Mouse (Mus musculus): ENCODE data around the gene Tnfsfm13.
"Not testable (repeated sequence)": the region's sequence is repeated elsewhere in the genome, so short reads cannot be mapped to it uniquely, and the experiment has no call there.

The Tnfsfm13 gene

DNA sequence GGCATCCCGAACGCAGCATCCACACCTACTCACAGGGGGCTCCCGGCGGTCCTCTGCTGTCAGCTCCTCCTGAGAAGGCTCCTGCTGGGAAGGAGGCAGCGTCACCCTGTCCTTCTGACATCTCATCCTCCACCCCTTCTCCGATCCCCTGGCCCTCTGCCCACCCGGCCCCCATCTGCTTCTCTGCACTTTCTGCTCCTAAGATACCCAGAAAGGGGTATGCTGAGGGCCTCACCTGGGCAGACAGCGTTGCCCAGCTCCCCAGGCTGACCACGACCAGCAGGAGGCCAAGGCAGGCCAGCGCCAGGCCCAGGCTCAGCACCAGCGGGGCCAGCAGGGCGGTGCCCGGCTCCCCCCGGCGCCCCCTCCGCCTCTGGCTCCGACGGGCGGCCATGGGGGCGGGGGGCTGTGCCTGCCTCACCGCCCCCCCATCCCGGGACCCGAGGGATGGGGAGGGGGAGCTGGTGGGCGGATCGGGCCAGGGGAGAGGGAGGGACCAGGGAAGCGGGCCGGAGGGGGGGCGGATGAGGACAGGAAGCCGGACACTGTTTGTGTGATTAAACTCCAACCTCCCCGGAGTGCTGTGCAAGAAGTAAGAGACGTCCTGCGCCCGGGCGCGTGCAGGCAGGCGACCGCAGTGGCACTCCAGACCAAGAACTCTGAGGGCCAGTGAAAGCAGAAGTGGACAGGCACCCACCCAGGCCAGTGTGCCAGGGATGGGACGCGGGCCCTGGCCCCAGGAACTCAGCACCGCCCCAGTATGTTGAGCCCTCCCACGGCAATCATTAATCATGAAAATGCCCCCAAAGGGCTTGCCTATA, at the start of gene Tnfsfm13, which contains the start of gene Tnfsf12:
TSS of gene Tnfsfm13 (minus strand) at position 738 of the 821 bp plus-strand sequence.
TSS of gene Tnfsf12 (minus strand) at position 489 of the 821 bp plus-strand sequence.
- peak; percentile 54 for DNase-seq (ENCODE audit: low spot score)

- not testable (repeated sequence) for DNase-seq (ENCODE audit: low spot score)
Observed at GRCm38 (mm10) chr11:69731408-69731807, 35.5 kb upstream of the Tnfsfm13 start.

DNA sequence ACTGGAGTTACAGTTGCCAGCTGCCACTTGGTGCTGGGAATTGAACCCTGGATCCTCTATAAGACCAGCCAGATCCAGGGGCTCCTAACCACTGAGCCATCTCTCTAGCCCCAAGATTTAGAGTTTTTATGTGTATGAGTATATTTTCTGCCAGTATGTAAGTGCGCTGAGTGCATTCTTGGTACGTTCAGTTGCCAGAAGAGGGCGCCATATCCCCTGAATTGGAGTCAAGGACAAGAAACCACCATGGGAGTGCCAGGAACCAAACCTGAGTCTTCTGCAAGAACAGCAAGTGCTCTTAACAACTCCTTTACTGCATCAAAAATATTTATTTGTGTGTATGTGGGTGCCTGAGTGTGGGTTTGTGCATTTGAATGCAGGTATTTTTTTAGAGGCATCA, 33.2 kb upstream of the Tnfsfm13 start:
- DNase-seq (ENCODE audit: low spot score) = peak; percentile 83

GRCm38 (mm10) chr11:69725951-69726350, 30.1 kb upstream of the Tnfsfm13 start:
- no peak for DNase-seq (ENCODE audit: low spot score)

DNA sequence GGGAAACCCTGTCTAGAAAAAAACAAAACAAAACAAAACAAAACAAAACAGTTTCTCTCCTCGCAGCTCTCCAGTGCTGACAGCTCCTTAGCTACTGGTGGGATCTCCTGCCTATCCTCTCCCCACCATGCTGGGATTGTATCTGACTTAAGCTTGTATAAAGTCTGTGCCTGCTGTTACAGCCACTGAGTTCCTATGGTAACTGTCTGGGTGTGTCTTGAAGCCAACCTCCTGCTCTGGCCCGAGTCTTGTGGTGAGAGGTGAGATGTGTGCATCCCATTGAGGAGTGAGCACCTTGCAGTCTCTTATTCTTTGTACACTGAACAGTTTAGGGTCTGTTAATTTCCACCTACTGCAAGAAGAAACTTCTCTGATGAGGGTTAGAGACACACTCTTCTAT, 27.2 kb upstream of the Tnfsfm13 start:
- no peak for DNase-seq (ENCODE audit: low spot score)

GRCm38 (mm10) chr11:69720852-69721251, 25.0 kb upstream of the Tnfsfm13 start:
- DNase-seq (ENCODE audit: low spot score) = no peak

- DNase-seq (ENCODE audit: low spot score) = no peak
Observed at GRCm38 (mm10) chr11:69719423-69719822, 23.5 kb upstream of the Tnfsfm13 start.

DNA sequence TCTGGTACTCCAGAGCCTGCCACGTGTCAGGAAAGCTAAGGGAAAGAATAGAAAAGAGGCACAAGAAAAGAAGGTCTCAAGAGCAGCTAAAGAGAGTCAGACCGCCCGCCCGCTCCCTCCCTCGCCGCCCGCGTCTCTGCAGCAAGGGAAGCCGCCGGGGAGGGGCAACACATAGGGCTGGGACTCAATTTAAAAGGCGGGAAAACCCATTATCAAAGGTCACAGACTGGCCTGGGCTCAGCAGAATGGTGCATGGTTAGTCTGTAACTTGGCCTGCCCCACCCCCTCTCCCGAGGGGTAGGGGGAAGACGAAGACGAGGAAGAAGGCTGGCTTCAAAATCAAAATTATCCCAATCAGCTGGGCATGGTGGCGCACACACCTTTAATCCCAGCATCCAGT, 22.8 kb upstream of the Tnfsfm13 start:
- DNase-seq (ENCODE audit: low spot score) = peak; percentile 51

GRCm38 (mm10) chr11:69716953-69717352, 21.1 kb upstream of the Tnfsfm13 start:
- no peak for DNase-seq (ENCODE audit: low spot score)

- peak; percentile 73 for DNase-seq (ENCODE audit: low spot score)
Observed at GRCm38 (mm10) chr11:69715929-69716328, 20.0 kb upstream of the Tnfsfm13 start.

DNA sequence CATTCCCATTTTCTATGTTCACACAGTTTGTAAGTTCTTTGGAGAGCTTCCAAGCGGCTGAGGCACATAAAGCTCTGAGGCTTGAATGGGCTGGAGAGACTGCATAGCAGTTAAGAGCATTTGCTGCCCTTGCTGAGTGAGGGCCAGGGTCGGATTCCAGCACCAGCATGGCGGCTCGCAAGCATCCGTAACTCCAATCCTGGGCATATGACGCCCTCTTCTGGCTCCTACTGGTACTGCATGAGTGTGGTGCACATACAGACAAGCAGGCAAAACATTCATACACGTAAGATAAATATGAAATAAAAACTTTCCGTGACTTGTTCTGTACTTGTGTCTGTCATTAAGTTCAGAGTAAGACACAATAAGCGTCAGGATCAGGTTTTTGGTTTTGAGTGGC, 19.6 kb upstream of the Tnfsfm13 start:
- DNase-seq (ENCODE audit: low spot score) = peak; percentile 45

DNA sequence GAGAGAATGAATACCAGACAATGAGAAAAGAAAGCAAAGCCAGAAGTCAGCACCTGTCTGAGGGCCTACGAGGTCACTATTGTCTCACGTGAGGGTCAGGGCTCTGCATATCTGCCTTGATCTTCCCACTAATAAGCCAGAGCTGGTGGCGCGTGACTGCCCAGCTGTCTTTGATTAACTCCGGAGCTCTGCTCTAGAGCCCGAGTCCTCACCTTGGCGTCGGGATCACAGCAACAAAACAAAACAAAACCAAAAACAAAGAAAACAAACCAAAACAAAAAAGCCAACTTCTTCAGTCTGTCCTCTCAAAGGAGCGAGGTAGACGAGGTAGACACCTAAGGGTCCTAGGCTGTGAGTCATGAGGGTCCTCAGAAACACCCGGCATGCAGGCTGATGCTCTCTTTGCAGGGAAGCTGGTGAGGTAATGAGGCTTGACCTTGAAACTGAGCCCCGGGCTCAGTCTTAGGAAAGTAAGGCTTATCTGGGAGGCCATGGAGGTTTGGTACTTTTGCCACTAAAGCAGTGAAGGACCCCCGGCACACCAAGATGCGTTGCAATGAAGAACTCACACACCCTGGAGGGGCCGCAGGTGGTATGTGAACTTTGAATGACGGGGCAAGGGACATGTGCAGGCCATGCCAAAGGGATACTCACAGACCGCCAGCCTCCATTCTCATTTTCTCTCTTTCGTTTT, 18.9 kb upstream of the Tnfsfm13 start:
- DNase-seq (ENCODE audit: low spot score) = peak; percentile 71

GRCm38 (mm10) chr11:69712954-69713672, 17.2 kb upstream of the Tnfsfm13 start:
- peak; percentile 40 for DNase-seq (ENCODE audit: low spot score)

DNA sequence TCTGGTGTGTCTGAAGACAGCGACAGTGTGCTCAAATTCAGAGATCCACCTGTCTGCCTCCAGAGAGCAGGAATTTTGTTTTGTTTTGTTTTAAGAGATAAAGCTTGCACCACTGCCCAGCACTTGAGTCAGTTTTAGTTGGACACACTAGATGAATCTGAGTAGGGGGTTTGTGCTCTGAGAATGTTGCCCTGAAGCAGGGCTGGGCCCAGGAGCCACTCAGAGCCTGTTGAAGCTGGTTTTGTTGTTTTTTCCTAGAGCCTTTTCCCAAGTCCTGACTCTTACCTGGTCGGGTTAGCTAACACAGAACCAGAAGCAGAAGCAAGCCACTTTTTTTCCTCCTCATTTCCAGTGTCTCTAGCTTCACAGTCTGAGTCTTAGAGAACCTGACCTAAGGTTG, 15.2 kb upstream of the Tnfsfm13 start:
- no peak for DNase-seq (ENCODE audit: low spot score)

DNA sequence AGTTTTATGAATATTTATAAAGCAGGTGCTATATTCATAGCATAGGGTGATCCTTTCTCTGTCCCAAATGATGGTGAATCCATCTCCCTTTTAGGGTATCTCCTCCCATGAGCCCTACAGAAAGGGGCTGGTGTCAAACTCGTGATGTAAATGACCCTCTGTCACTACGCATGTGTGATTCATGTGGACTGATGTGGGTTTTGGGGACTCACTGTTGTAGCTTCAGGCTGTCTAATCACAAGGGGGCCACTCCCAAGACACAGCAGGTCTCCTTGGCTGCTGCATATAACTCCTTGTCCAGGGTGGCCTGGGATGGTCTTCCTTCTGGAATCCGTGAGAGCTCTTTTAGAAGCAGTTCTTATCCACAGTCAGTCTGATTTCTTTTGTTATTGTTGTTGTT, 14.6 kb upstream of the Tnfsfm13 start:
- no peak for DNase-seq (ENCODE audit: low spot score)

DNA sequence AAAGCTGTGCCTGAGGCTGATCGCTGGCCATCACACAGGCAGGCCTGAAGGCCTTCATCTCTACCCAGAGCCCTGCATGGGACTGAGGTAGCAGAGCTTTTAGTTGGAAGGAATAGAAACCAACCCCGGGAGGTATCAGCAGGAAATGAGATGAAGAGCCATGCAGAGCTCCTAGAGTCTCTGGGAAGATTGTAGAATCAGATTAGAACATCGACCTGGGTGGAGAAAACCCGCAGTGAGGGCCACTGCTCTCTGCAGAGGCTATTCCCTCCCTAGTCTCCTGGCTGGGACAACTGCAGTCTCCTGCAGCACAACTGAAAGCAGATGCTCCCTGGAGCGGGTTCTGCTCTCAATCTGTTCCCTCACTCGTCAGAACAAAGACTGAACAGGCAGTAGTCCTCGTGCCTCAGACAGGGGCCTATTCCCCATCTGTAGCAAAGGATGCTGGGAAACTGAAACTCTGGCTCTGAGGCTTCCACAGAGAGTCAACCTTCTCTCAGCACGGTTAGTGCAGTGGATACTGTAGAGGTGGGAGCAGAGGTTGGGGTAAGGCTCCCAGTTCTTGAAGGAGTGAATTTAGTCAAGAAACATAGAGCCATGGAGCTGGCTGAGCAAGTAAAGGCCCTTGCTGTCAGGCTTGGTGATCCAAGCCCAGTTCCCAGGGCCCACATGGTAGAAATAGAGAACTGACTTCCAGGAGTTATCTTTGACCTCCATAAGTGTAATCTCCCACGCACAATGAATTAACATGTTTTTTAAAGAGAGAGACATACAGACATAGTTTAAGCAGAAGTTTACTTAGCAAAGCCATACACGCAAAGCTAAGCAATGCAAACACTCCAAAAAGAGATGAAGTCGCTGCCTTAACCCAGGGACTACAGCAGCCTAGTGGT, 13.9 kb upstream of the Tnfsfm13 start:
- DNase-seq (ENCODE audit: low spot score) = no peak

DNA sequence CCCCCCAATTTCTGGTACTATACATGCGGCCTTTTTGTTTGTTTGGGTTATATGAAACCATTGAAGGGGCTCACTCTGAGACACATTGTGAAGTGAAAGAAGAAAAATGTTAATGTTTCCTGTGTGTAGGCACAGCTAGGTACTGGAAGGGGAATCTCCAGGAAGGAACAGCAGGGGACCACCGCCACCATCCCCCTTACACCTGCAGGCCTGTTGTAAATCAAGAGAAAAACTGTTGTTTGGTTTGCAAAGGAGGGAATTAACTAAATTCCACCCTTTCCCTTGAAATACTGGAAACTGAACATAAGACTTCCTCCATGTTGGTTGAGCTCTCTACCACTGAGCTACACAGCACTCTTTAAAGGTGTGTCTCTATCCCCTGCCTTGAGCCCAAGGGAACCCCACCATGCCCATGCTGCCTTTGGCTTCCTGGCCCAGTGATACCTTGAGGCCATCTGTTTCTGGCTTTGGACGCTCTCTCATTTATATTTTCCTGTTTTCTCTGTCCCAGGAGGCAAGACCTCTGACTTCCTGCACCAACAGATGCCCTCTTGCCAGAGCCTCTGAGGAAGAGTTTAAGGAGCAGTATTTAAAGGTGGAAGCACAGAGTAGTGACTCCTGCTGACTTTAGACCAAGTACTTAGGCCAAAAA, 12.8 kb upstream of the Tnfsfm13 start:
- no peak for DNase-seq (ENCODE audit: low spot score)

DNA sequence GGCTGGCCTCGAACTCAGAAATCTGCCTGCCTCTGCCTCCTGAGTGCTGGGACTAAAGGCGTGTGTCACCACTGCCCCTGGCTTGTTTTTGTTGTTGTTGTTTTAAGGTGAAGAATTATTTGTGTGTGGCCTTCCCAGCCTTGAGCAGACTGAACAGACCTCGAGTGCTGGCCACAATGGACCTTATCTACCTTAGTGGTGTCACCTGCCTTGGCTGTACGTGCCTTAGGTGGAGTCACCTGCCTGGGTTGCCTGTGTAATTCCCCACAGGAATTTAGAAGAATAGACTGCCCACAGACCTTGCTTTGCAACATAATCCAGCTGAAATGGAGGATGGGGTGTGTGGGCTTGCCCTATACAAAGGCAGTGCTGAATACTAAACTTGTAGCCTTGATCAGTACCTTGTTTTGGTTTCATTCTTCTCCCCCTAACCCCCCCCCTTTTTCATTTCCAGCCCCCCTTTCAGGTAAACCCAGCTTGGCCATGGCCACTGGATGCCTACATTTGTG, 12.0 kb upstream of the Tnfsfm13 start:
- no peak for DNase-seq (ENCODE audit: low spot score)

- DNase-seq (ENCODE audit: low spot score) = no peak
Observed at GRCm38 (mm10) chr11:69707480-69707847, 11.6 kb upstream of the Tnfsfm13 start.

- no peak for DNase-seq (ENCODE audit: low spot score)
Observed at GRCm38 (mm10) chr11:69706775-69707479, 11.0 kb upstream of the Tnfsfm13 start.
